Mouse (Mus musculus) stomach, embryonic 15.5 days (tissue): ENCODE results near the gene 0610009B22Rik. TPM values are rescaled to one million over a fixed set of nuclear protein-coding genes. Genes with fewer than 3 reads are reported as not detected.

ENCODE experiments used
- ATAC-seq: fragments of 200-750 bp; cut with Nextera tagmentation; 2 replicates; pipeline ENCODE4 v1.8.0; 2017; ENCODE audit warnings: low read depth, moderate number of reproducible peaks, moderate TSS enrichment; ENCODE audit not compliant: insufficient read depth, low FRiP score
- H3K27ac ChIP-seq: fragments of 300-500 bp; sonication (generic); 2 replicates; pipeline ENCODE4 v1.5.1; 2015; ENCODE audit warnings: mild to moderate bottlenecking, inconsistent platforms
- H3K27me3 ChIP-seq: fragments of 300-500 bp; sonication (generic); replicated peaks from 2 replicates; pipeline ENCODE4 v1.6.1; 2015; ENCODE audit warnings: inconsistent platforms
- H3K36me3 ChIP-seq: fragments of 300-500 bp; sonication (generic); 2 replicates; pipeline ENCODE4 v1.6.1; 2015; ENCODE audit warnings: inconsistent platforms
- H3K4me1 ChIP-seq: fragments of 300-500 bp; sonication (generic); 2 replicates; pipeline ENCODE4 v1.6.1; 2015; ENCODE audit warnings: inconsistent platforms
- H3K4me2 ChIP-seq: fragments of 300-500 bp; sonication (generic); 2 replicates; pipeline ENCODE4 v1.6.1; 2015; ENCODE audit warnings: mild to moderate bottlenecking, inconsistent platforms
- H3K4me3 ChIP-seq: fragments of 300-500 bp; sonication (generic); replicated peaks from 2 replicates; pipeline ENCODE4 v1.5.1; 2015; ENCODE audit warnings: inconsistent platforms
- H3K9ac ChIP-seq: fragments of 300-500 bp; sonication (generic); 2 replicates; pipeline ENCODE4 v1.6.1; 2015; ENCODE audit warnings: inconsistent platforms
- H3K9me3 ChIP-seq: fragments of 300-500 bp; sonication (generic); 2 replicates; pipeline ENCODE4 v1.6.1; 2016; ENCODE audit warnings: inconsistent platforms
- WGBS: fragments of 180-500 bp; shearing (Covaris S2); methylation state at CpG from one replicate; pipeline ENCODE4 v1.1.7; 2015; 5-methylcytosine and 5-hydroxymethylcytosine counted together
- polyA plus RNA-seq: library from polyadenylated mRNA; unstranded; fragments of >200 nt; fragmentation: Nextera tagmentation; extraction: Ambion mirVana; gene quantifications from 2 replicates; pipeline ENCODE4 v1.2.1, GENCODE M21; 2015

Gene 0610009B22Rik
- polyA plus RNA-seq, 1 experiment from 2014 or later, result 95.8 TPM

DNA sequence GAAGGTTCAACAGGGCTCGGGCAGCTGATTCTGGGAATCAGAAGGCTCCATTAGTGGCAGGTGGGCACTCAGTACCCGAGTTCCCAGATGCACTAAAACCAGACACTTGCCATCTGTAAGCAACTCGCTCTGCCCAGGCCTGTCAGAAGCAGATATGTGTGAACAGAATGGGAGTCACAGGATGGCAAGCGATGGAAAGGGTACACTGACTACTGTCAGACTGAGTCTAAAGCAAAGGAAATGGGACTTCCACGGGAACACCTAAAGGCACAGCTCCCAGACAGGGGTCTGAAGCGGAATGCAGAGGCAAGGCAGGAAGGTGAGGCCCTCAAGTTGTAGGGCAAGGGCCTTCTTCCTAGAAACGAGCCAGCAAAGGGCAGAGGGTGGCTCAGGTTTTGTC, 42.4 kb downstream of the 0610009B22Rik start:
- Histone ChIP-seq H3K36me3 (peaks cover 5% of the 10 kb centered on the region; the same call in 1 of the 2 replicates), H3K27me3 (no peaks in the 10 kb centered on the region), H3K4me3 (no peak overlapping the region), H3K4me1 (peaks cover 26% of the 10 kb centered on the region), H3K9me3 (no peaks in the 10 kb centered on the region), H3K27ac (no peak overlapping the region), H3K4me2 (no peak overlapping the region), H3K9ac (no peak overlapping the region)
- 75% methylated on average over 7 of the region's 7 CpGs for WGBS
- ATAC-seq, result no peak

GRCm38 (mm10) chr11:51645293-51645692, 43.4 kb downstream of the 0610009B22Rik start:
- WGBS, result 80% methylated on average over 13 of the region's 13 CpGs
- H3K4me1 ChIP-seq, result peaks cover 24% of the 10 kb centered on the region
- ATAC-seq, result no peak

GRCm38 (mm10) chr11:51644217-51644616, 44.5 kb downstream of the 0610009B22Rik start:
- peaks cover 5% of the 10 kb centered on the region; the same call in 1 of the 2 replicates for H3K36me3 ChIP-seq
- H3K27me3 ChIP-seq, result no peaks in the 10 kb centered on the region
- H3K9ac ChIP-seq, result no peak overlapping the region
- H3K4me3 ChIP-seq, result no peak overlapping the region
- H3K9me3 ChIP-seq, result no peaks in the 10 kb centered on the region
- 79% methylated on average over 16 of the region's 16 CpGs for WGBS
- no peak overlapping the region for H3K27ac ChIP-seq
- no peak for ATAC-seq
- H3K4me2 ChIP-seq, result no peak overlapping the region
- peaks cover 13% of the 10 kb centered on the region for H3K4me1 ChIP-seq

More at GRCm38 (mm10) chr11:51645293-51645692, 43.4 kb downstream of the 0610009B22Rik start:
- Histone ChIP-seq H3K4me3 (no peak overlapping the region), H3K9ac (no peak overlapping the region), H3K9me3 (no peaks in the 10 kb centered on the region), H3K36me3 (peaks cover 5% of the 10 kb centered on the region; the same call in 1 of the 2 replicates), H3K27ac (no peak overlapping the region), H3K4me2 (no peak overlapping the region; the same call in 1 of the 2 replicates), H3K27me3 (no peaks in the 10 kb centered on the region)

- peaks cover 5% of the 10 kb centered on the region; the same call in 1 of the 2 replicates for H3K36me3 ChIP-seq
- no peaks in the 10 kb centered on the region for H3K27me3 ChIP-seq
- peaks cover 12% of the 10 kb centered on the region; the same call in 1 of the 2 replicates for H3K4me1 ChIP-seq
- no peak overlapping the region for H3K9ac ChIP-seq
- no peak overlapping the region for H3K4me3 ChIP-seq
- no peak overlapping the region for H3K4me2 ChIP-seq
- H3K9me3 ChIP-seq, result no peaks in the 10 kb centered on the region
- WGBS, result 51% methylated on average over 15 of the region's 15 CpGs
- ATAC-seq, result no peak
- no peak overlapping the region for H3K27ac ChIP-seq
Measured at GRCm38 (mm10) chr11:51643761-51644160, 44.9 kb downstream of the 0610009B22Rik start.

- no peak overlapping the region for H3K9ac ChIP-seq
- peaks cover 13% of the 10 kb centered on the region for H3K4me1 ChIP-seq
- H3K4me3 ChIP-seq, result no peak overlapping the region
- whole genome bisulfite sequencing, result 68% methylated on average over 9 of the region's 9 CpGs
- H3K27me3 ChIP-seq, result no peaks in the 10 kb centered on the region
- H3K27ac ChIP-seq, result no peak overlapping the region
- no peak overlapping the region for H3K4me2 ChIP-seq
- ATAC-seq, result no peak
- peaks cover 5% of the 10 kb centered on the region; the same call in 1 of the 2 replicates for H3K36me3 ChIP-seq
- no peaks in the 10 kb centered on the region for H3K9me3 ChIP-seq
Measured at GRCm38 (mm10) chr11:51643202-51643601, 45.5 kb downstream of the 0610009B22Rik start.

DNA sequence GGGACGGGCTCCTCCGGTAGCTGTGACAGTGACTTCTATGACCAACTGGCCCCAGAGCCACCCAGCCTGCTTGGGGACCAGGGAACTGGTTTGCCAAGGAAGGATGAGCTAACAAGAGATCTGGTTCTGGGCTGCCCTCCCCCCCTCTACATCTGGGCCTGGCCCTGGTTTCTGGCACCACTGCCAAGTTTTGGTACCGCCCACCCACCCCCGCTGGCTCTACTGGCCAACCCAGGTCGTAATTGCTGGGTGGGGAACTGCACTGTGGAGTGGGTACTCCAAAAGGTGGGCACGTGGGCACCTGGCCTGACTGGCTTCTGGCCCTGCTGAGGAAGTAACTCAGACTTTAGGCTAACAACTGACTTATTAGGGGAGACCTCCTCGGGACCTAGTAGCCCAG, 47.9 kb downstream of the 0610009B22Rik start:
- Histone ChIP-seq H3K36me3 (peaks cover 5% of the 10 kb centered on the region; the same call in 1 of the 2 replicates), H3K4me1 (peaks cover 16% of the 10 kb centered on the region; the same call in 1 of the 2 replicates), H3K4me2 (no peak overlapping the region), H3K9ac (no peak overlapping the region), H3K27me3 (no peaks in the 10 kb centered on the region), H3K9me3 (no peaks in the 10 kb centered on the region), H3K4me3 (no peak overlapping the region), H3K27ac (0 out of 2 replicates have a peak overlapping the region, but pooled peaks have one; percentile 16)
- 74% methylated on average over 7 of the region's 7 CpGs for WGBS
- no peak for ATAC-seq

DNA sequence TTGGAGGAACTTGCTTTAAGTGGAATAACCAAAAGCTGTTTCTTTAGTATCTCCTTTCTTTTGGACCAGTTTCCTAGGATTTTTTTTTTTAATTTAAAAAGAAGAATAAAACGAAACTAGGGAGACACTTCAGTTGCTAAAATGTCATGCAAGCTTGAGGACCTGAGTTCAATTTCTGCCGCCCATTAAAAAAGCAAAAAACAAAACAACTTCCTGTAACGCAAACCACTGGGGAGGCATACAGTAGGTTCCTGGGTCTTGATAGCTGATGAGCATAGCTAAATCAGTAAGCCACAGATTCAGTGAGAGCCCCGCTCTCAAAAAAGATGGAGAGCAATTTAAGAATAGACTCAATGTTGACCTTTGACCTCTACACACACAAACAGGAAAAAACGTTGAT, 50.2 kb downstream of the 0610009B22Rik start:
- no peaks in the 10 kb centered on the region for H3K27me3 ChIP-seq
- H3K4me3 ChIP-seq, result no peak overlapping the region
- H3K36me3 ChIP-seq, result peaks cover under 1% of the 10 kb centered on the region; the same call in 1 of the 2 replicates
- H3K9ac ChIP-seq, result no peak overlapping the region
- peak overlapping the region; percentile 50 for H3K4me2 ChIP-seq
- ATAC-seq, result no peak
- H3K27ac ChIP-seq, result peak overlapping the region; percentile 66
- no peaks in the 10 kb centered on the region for H3K9me3 ChIP-seq
- WGBS, result 65% methylated on average over 5 of the region's 5 CpGs
- peaks cover 22% of the 10 kb centered on the region; the same call in 1 of the 2 replicates for H3K4me1 ChIP-seq

- Histone ChIP-seq H3K27ac (peak overlapping the region; percentile 66), H3K9ac (no peak overlapping the region), H3K4me1 (peaks cover 21% of the 10 kb centered on the region; the same call in 1 of the 2 replicates), H3K4me2 (peak overlapping the region; percentile 50), H3K4me3 (peak overlapping the region; percentile 18), H3K36me3 (no peaks in the 10 kb centered on the region), H3K27me3 (no peaks in the 10 kb centered on the region), H3K9me3 (no peaks in the 10 kb centered on the region)
- 7% methylated on average over 17 of the region's 17 CpGs for WGBS
- no peak for ATAC-seq
Measured at GRCm38 (mm10) chr11:51637971-51638414, 50.7 kb downstream of the 0610009B22Rik start.

GRCm38 (mm10) chr11:51636323-51636684, 52.4 kb downstream of the 0610009B22Rik start:
- peak overlapping the region; percentile 69 for H3K9ac ChIP-seq
- H3K27me3 ChIP-seq, result no peaks in the 10 kb centered on the region
- no peaks in the 10 kb centered on the region for H3K36me3 ChIP-seq
- peak overlapping the region; percentile 82 for H3K4me2 ChIP-seq
- ATAC-seq, result peak; percentile 32; the same call in 1 of the 2 replicates
- WGBS, result 3% methylated on average over 6 of the region's 6 CpGs
- H3K4me1 ChIP-seq, result peaks cover 21% of the 10 kb centered on the region; the same call in 1 of the 2 replicates
- H3K4me3 ChIP-seq, result peak overlapping the region; percentile 74
- peak overlapping the region; percentile 82 for H3K27ac ChIP-seq
- no peaks in the 10 kb centered on the region for H3K9me3 ChIP-seq

DNA sequence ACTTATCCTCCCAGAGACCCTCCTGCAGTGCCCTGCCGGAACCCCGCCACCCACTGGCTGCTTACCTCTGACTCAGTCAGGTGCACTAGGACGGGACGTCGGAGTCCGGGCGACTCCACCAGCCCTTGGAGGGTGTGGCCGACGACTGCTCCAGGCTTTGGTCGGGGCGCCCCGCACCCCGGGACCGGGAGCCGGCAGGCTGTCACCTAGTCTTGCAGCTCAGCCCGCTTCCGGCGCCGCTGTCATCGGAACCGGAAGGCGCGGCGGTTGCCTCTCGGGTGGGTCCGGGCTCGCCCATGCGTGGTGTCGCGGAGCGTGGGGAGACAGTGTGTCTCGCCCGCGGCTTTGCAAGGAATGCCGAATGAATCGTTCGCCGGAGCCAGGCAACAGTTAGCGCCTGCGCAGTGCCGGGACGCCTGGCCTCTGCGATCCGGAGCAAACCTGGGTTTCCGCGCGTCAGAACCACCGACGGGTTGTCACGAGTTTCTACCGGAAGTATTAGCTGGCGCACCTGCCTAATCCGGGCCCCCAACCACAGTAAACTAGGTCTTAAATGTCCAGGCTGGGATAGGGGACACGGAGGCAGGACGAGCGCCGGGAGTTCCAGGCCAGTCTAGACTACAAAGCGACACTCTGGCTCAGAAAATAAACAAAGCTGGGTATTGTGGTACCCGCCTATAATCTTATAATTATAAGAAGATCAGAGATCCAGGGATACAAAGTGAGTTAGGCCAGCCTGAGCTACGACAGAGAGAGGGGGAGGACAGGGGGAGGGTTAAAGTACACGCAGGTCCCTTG, 53.0 kb downstream of the 0610009B22Rik start, which contains the start of gene Rmnd5b:
TSS of gene Rmnd5b (minus strand) at position 372 of the 798 bp plus-strand sequence.
- Histone ChIP-seq H3K9me3 (no peaks in the 10 kb centered on the region), H3K27me3 (no peaks in the 10 kb centered on the region), H3K4me3 (peak within 1 kb of the TSS; percentile 74), H3K36me3 (no peaks in the 10 kb centered on the region), H3K4me2 (peak within 1 kb of the TSS; percentile 82), H3K9ac (peak within 1 kb of the TSS; percentile 69), H3K27ac (peak within 1 kb of the TSS; percentile 82), H3K4me1 (peaks cover 21% of the 10 kb centered on the region; the same call in 1 of the 2 replicates)
- WGBS, result under 1% methylated on average over 61 of the region's 61 CpGs
- peak; percentile 83 for ATAC-seq
